Mouse (Mus musculus) Muller cell, postnatal 12 days (primary cell): ENCODE results near the gene Tirap.

ENCODE experiments used
- DNase-seq: peaks from one replicate; pipeline ENCODE4 v3.0.0-alpha.2; 2015; ENCODE audit errors: inconsistent ontology term

The Tirap gene

GRCm38 (mm10) chr9:35199772-35200471 lies at the start of gene Tirap, which contains the start of gene Srpr:
TSS of gene Tirap (minus strand) at chr9:35200291.
TSS of gene Srpr (plus strand) at chr9:35200175.
- peak; percentile 94 for DNase-seq

- no peak for DNase-seq
These were observed 49.4 kb upstream of the Tirap start for GRCm38 (mm10) chr9:35249476-35249875.

- DNase-seq, result no peak
These were observed 47.3 kb upstream of the Tirap start for GRCm38 (mm10) chr9:35247405-35247804.

- DNase-seq, result no peak
These were observed 39.6 kb upstream of the Tirap start for GRCm38 (mm10) chr9:35239734-35240133.

- DNase-seq, result no peak
These were observed 39.0 kb upstream of the Tirap start for GRCm38 (mm10) chr9:35238915-35239571.

GRCm38 (mm10) chr9:35238371-35238770 lies 38.3 kb upstream of the Tirap start:
- DNase-seq, result no peak

GRCm38 (mm10) chr9:35235996-35236395 lies 35.9 kb upstream of the Tirap start:
- no peak for DNase-seq

- no peak for DNase-seq
These were observed 28.6 kb upstream of the Tirap start for GRCm38 (mm10) chr9:35228671-35229070.

GRCm38 (mm10) chr9:35223466-35223865 lies 23.4 kb upstream of the Tirap start:
- DNase-seq, result no peak

GRCm38 (mm10) chr9:35217963-35218362 lies 17.9 kb upstream of the Tirap start:
- DNase-seq, result no peak

- no peak for DNase-seq
These were observed 11.8 kb upstream of the Tirap start for GRCm38 (mm10) chr9:35211573-35212511.

- DNase-seq, result peak; percentile 99
These were observed 10.7 kb upstream of the Tirap start, which contains the start of gene Foxred1 for GRCm38 (mm10) chr9:35210542-35211474. TSS of gene Foxred1 (minus strand) at chr9:35211055.

- DNase-seq, result no peak
These were observed 4.3 kb upstream of the Tirap start for GRCm38 (mm10) chr9:35204421-35204820.

- no peak for DNase-seq
These were observed 3.4 kb upstream of the Tirap start for GRCm38 (mm10) chr9:35203536-35203935.

- peak; percentile 64 for DNase-seq
These were observed 504 bp upstream of the Tirap start for GRCm38 (mm10) chr9:35200529-35201060.

- peak; percentile 70 for DNase-seq
These were observed 933 bp downstream of the Tirap start for GRCm38 (mm10) chr9:35198945-35199771.

- DNase-seq, result no peak
These were observed 1.7 kb downstream of the Tirap start for GRCm38 (mm10) chr9:35198351-35198750.

GRCm38 (mm10) chr9:35197625-35198024 lies 2.5 kb downstream of the Tirap start:
- no peak for DNase-seq

- no peak for DNase-seq
These were observed 6.0 kb downstream of the Tirap start for GRCm38 (mm10) chr9:35194048-35194447.
